ENCODE assay signal across 8 mouse cellular contexts in genomic region chr11:62077157-62077865, GRCm38 (mm10).
A peak's percentile ranks its signal among the peaks of the same experiment; 100 is the strongest.
DNase-seq lines count a peak whose midpoint lies in the region; ATAC-seq and TF ChIP-seq lines count a peak whose summit lies in the region.

No protein-coding gene starts in this region.

- no peaks in the 10 kb centered on the region for H3K36me3 ChIP-seq in limb, embryonic 15.5 days
- H3K36me3 ChIP-seq in splenic B cell, adult 2 months (ENCODE audit: control insufficient read depth, insufficient read depth, low read length, poor library complexity, severe bottlenecking): no peaks in the 10 kb centered on the region

- WGBS in limb, embryonic 15.5 days: 1% methylated on average over 49 of the region's 51 CpGs

- H3K4me3 ChIP-seq in left cerebral cortex, adult 2 months: peak overlapping the region; percentile 76
- peak overlapping the region; percentile 79 for H3K4me3 ChIP-seq in limb, embryonic 15.5 days

- H3K27ac ChIP-seq in left cerebral cortex, adult 2 months: peak overlapping the region; percentile 59; the same call in 1 of the 2 replicates
- peak overlapping the region; percentile 89 for H3K27ac ChIP-seq in limb, embryonic 15.5 days

- no peaks in the 10 kb centered on the region for H3K27me3 ChIP-seq in limb, embryonic 15.5 days
- H3K27me3 ChIP-seq in splenic B cell, adult 2 months (ENCODE audit: control insufficient read depth, insufficient read depth, low read length, poor library complexity, severe bottlenecking): no peaks in the 10 kb centered on the region

- H3K9ac ChIP-seq in limb, embryonic 15.5 days: peak overlapping the region; percentile 70

- no peak for TF ChIP-seq CTCF in left cerebral cortex, adult 2 months (IDR thresholded peaks at IDR 0.05)

- H3K9me3 ChIP-seq in limb, embryonic 15.5 days: no peaks in the 10 kb centered on the region

- intact Hi-C loops in left cerebral cortex, adult 2 months (cut with DNase I): no loop called here
- intact Hi-C loops in left cerebral cortex, postnatal 25 days (cut with DNase I): no loop called here
- intact Hi-C loops in heart, postnatal 10 days (cut with DNase I): no loop called here

- ATAC-seq in limb, embryonic 15.5 days (ENCODE audit: insufficient number of reproducible peaks, low FRiP score, low TSS enrichment, low read depth): peak; percentile 9; the same call in 1 of the 2 replicates

- peaks cover 11% of the 10 kb centered on the region for H3K4me1 ChIP-seq in limb, embryonic 15.5 days

- no peak for DNase-seq in left cerebral cortex, adult 2 months (ENCODE audit: extremely low spot score in 1 of 2, low spot score in 2 of 2)
- DNase-seq in left cerebral cortex, postnatal 25 days (ENCODE audit: low spot score in 2 of 2): no peak
- DNase-seq in R1 (ENCODE audit: low read depth, low spot score): peak; percentile 80
- peak; percentile 13 to 27 for DNase-seq in heart, postnatal 10 days
- DNase-seq in splenic B cell, adult 2 months (ENCODE audit: low read depth, low spot score): peak; percentile 20
- no peak for DNase-seq in frontal cortex, postnatal 25 days (ENCODE audit: low spot score in 2 of 2)
- DNase-seq in cerebellum, adult 8-10 months: no peak

- peak overlapping the region; percentile 91 for H3K4me2 ChIP-seq in limb, embryonic 15.5 days

Comparison
In these comparisons a context has a peak if more than half of its experiments do, and no peak if none do; other contexts are left out.
1. DNase-seq: peak in R1 (single experiment), heart, postnatal 10 days (2 of 2) and splenic B cell, adult 2 months (single experiment); none in left cerebral cortex, adult 2 months (0 of 2), left cerebral cortex, postnatal 25 days (0 of 2), frontal cortex, postnatal 25 days (0 of 2) and cerebellum, adult 8-10 months (single experiment).